Mouse (Mus musculus) adrenal gland, adult (tissue): Measurements from ENCODE around the gene Cluh.

Source experiments
- DNase-seq, 2 experiments: peaks; one replicate each; pipeline ENCODE4 v3.0.0; 2022 to 2023; ENCODE audit warnings: low spot score in 1 of 2; ENCODE audit not compliant: inconsistent age in 2 of 2

Cluh gene

DNA sequence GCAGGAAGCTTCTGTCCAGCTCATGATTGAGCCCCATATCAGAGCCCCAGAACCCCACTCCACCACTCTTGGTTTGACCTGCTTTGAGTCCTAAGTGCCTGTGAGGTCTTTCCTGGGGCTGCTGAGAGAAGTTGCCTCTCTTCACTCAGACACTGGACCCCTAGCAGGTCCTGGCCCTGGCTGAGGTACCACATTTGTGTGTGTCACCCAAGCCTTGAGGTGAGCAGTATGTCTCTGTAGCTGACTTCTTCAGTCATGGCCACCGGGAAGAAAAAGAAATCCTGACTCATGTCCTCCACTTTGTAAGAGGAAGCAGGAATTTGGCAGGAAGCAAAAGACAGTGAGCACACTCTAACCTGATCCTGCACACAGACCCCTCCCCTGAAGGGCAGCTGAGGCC lies 9.7 kb upstream of the Cluh start:
- DNase-seq, result peak in 1 of 2 experiments; percentile 64

DNA sequence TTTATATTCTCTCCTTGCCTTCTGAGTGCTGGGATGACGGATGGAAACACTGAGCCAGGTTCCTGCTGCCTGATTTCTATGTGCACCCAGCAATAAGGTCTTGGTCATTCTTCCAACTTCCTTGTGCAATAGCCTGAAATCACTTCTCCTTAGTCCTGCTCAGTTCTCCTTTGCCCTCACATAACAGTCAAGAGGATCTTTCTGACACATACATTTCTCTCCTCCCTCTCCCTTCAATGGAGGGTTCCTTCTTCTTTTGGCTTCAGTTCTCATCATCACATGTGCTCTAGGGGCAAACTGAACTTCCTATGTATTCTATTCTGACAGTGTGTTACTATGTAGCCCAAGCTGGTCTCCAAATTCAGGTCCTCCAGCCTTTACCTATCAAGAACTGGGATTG lies 1.3 kb upstream of the Cluh start:
- peak in 1 of 2 experiments; percentile 68 for DNase-seq

GRCm38 (mm10) chr11:74648676-74649075 lies 619 bp upstream of the Cluh start:
- DNase-seq, result no peak

DNA sequence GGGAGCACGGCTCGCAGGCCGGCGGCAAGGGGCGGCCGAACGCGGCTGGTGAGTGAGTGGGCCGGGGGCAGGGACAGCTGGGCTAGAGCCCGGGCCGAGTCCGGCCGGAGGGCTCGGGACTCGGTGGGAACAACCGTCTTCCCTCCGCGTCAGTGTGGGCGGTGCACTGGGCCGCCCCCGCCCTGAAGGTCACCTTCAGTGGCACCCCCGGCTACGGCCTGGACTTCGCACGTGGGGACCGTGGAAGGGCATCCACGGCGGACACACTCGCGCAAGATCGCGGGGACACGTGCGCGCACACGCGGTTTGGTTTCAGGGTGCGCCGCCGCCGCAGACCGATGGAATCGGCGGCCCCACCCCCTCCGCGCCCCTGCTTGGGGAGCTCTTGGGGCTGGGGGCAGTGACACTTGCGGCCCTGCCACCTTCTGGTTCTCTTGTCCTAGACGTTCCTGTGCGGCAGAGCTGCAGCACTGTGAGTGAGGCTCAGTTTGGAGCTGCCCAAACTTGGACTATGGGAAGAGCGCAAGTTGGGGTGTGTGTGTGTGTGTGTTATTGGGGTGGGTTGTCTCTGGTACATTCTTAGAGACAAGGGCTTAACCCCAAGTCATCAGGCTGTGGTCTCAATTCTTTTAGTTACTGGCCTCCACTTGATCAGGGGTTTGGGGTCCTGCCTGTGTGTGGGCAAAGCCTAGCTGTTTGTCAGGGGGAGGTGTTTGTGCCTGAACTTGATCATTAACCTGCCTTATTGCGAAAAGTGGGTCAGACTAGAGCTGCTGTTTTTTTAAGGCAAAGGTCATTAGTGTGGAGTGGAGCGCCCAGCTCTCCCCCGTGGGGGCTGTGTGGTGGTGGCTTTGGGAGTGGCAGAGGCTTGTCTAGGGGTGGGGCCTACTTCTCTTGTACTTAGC lies 604 bp downstream of the Cluh start:
- DNase-seq, result peak; percentile 80 to 88

DNA sequence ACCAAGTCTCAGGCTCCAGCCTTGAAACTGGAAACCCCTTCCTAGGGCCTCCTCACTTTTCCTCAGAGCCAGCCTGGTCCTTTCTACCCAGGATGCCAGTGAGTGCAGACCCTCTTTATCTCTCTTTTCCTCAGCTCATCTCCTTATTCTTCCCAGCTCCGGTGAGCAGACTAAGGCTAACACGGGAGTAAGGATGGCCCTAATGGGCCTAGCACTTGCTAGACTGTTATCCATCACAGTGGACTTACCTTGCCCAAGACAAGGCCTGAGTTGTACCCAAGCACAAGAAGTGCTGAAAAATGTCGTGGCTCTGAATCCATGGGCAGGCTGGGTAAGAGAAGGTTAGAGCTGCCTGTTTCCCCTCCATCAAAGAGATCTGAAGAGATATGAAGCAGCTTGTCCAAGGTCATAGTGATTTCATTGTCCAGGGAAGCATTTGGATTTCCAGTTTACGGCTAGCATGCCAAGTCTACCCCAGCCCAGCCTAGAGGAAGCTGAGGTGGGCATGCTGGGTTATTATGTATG lies 1.3 kb downstream of the Cluh start:
- peak; percentile 67 to 85 for DNase-seq

GRCm38 (mm10) chr11:74652791-74653191 lies 3.5 kb downstream of the Cluh start:
- DNase-seq, result peak; percentile 74 to 90

- peak; percentile 79 to 87 for DNase-seq
Observed at GRCm38 (mm10) chr11:74653385-74653784, 4.1 kb downstream of the Cluh start.

DNA sequence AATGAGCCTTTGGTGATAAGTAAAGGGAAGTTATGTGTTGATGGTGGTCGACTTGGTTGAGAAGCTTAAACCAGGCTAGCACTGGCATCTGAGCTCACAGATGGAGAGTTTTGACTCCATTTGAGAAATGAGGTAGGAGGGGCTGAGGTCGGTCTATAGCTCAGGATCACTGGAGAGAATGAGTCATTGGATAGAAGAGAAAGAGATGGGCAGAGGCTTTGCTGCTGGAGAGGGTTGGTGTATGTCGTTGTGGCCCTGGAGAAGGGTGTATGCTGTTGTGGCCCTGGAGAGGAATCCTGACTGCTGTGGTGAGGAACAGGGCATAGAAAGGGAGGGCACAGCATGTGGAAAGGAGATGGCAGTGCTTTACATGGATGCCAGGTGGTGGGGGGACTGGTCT lies 6.6 kb downstream of the Cluh start:
- DNase-seq, result peak; percentile 72 to 91

GRCm38 (mm10) chr11:74660336-74660735 lies 11.0 kb downstream of the Cluh start:
- DNase-seq, result no peak

GRCm38 (mm10) chr11:74661641-74662040 lies 12.3 kb downstream of the Cluh start:
- DNase-seq, result no peak

DNA sequence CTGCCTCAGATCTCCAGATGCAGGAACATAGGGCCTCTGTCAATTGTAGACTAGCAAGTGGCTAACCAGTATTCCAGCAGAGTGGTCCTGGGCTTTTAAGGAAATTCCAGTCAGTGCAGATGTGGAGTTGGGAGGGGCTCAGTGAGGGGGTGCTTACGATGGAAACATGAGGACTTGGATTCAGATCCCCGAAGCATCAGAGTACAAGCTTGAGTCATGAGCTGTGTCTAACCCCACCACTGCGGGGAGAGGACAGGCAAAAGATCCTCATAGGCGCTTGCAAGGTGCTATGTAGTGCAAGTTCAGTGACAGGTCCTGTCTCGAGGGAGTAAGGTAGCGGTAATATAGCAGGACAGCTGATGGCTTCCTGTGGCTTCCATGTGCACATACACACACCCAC lies 12.9 kb downstream of the Cluh start:
- no peak for DNase-seq

DNA sequence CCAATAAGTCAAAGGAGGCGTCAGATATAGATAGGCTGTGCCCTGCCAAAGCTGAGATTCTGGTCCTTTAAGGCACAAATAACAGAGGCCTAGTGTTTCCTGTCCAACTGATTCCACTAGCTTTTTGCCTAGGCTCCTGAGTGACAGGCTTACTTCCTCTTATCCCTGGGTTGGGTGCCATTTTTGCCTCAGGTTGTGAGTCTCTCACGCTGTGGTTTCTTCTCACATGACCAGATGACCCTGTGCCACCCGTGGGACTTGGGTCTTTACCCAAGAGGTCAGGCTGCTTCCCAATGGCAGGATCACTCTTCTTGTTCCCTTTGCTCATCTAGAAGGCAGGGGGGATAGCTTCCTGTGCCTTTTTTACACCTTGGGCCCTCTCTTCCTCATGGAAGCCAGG lies 15.0 kb downstream of the Cluh start:
- DNase-seq, result peak in 1 of 2 experiments; percentile 26

- peak in 1 of 2 experiments; percentile 40 for DNase-seq
Observed at GRCm38 (mm10) chr11:74664906-74665305, 15.6 kb downstream of the Cluh start.

GRCm38 (mm10) chr11:74665631-74666283 lies 16.5 kb downstream of the Cluh start:
- DNase-seq, result peak in 1 of 2 experiments; percentile 40

GRCm38 (mm10) chr11:74666284-74666652 lies 17.0 kb downstream of the Cluh start:
- peak; percentile 63 to 80 for DNase-seq

DNA sequence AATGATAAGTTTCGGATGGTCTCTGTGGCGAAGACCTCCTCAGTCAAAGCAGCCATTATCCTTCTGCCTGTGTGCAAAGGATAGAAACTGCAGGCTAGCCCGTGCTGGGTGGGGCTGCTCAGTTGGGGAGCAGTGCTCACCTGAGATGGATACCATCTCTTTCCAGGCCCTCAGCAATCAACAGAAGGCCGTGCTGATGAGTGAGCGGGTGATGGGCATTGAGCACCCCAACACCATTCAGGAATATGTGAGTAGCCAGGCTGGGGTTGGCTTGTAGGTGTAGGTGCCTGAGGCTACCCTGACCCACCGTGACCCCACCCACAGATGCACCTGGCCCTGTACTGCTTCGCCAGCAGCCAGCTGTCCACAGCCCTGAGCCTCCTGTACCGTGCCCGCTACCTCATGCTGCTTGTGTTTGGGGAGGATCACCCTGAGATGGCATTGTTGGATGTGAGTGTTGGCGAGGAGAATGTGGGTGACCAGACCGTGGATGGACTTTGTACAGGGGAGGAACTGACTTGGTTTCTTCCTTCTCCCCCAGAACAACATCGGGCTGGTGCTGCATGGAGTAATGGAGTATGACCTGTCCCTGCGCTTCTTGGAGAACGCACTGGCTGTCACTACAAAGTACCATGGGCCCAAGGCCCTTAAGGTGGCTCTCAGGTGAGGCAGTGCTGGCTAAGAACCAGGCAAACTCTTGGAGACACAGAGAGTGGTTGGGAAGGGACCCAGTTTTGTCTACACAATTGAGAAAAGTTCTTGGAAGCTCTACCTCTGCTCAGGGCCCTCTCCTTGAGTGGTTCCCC lies 17.7 kb downstream of the Cluh start:
- DNase-seq, result peak in 1 of 2 experiments; percentile 41

- no peak for DNase-seq
Observed at GRCm38 (mm10) chr11:74667582-74668010, 18.3 kb downstream of the Cluh start.

DNA sequence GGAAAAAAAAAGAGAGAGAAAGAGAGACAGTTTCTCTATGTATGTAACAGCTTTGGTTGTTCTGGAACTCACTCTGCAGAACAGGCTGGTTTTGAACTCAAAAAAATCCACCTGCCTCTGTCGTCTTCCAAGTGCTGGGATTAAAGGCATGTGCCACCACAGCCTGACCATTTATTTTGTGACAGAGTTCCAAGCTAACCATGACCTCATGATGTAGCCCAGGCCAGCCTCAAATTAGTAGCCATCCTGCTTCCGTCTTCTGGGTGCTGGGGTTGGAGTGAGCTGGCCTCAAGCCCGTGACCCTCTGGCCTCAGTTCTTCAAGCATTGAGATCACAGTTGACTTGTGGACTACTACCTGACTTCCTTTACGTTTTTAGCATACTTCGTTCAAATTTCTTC lies 19.2 kb downstream of the Cluh start:
- no peak for DNase-seq

DNA sequence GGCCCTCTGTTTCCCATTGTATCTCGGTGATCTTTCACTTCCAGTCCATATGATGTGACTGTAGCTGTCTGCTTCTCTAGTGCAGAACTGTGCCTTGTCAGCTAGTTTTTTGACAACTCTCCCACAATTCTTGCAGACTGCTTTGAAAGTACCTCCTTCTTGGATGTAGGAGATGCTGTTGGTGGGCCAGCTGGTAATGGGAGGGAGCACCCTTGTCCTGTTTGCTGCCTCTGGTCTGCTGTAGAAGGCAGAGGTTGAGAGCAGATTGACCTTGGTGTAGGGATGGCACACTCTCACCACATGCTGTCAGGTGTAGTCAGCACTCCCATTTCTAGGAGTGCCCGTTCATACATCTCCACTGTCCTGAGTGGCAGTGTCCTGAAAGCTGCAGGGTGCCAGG lies 19.7 kb downstream of the Cluh start:
- DNase-seq, result no peak

- peak in 1 of 2 experiments; percentile 51 for DNase-seq
Observed at GRCm38 (mm10) chr11:74670151-74670550, 20.9 kb downstream of the Cluh start.

GRCm38 (mm10) chr11:74671013-74671412 lies 21.7 kb downstream of the Cluh start:
- DNase-seq, result no peak
